Mouse (Mus musculus): Measurements from ENCODE around the gene Rora. TPM values are rescaled to one million over a fixed set of nuclear protein-coding genes. Genes with fewer than 3 reads are reported as not detected.

The Rora gene
- polyA plus RNA-seq, 1 experiment from 2014 or later, result 7.6 TPM

- WGBS, result 63% methylated on average over 3 of the region's 3 CpGs
- no peak overlapping the region for H3K27ac ChIP-seq
- H3K4me1 ChIP-seq, result 0 out of 2 replicates have a peak, but pooled peaks cover 3% of the 10 kb centered on the region
- no peak overlapping the region for H3K9ac ChIP-seq
- H3K4me3 ChIP-seq (replicated peaks), result no peak overlapping the region
- no peak for ATAC-seq (ENCODE audit: insufficient read depth, low FRiP score, low read depth)
- H3K27me3 ChIP-seq (replicated peaks), result no peaks in the 10 kb centered on the region
- H3K4me2 ChIP-seq, result no peak overlapping the region
- no peaks in the 10 kb centered on the region for H3K9me3 ChIP-seq
- no peaks in the 10 kb centered on the region for H3K36me3 ChIP-seq
These were observed 667.0 kb downstream of the Rora start for GRCm38 (mm10) chr9:69320635-69321027.

GRCm38 (mm10) chr9:69321956-69322355, 668.4 kb downstream of the Rora start:
- Histone ChIP-seq H3K4me3 (replicated peaks) (no peak overlapping the region), H3K4me1 (0 out of 2 replicates have a peak, but pooled peaks cover 3% of the 10 kb centered on the region), H3K27me3 (replicated peaks) (no peaks in the 10 kb centered on the region), H3K27ac (no peak overlapping the region), H3K36me3 (no peaks in the 10 kb centered on the region), H3K9me3 (no peaks in the 10 kb centered on the region), H3K4me2 (no peak overlapping the region), H3K9ac (no peak overlapping the region)
- 96% methylated on average over 1 of the region's 1 CpGs for WGBS
- ATAC-seq (ENCODE audit: insufficient read depth, low FRiP score, low read depth), result no peak

DNA sequence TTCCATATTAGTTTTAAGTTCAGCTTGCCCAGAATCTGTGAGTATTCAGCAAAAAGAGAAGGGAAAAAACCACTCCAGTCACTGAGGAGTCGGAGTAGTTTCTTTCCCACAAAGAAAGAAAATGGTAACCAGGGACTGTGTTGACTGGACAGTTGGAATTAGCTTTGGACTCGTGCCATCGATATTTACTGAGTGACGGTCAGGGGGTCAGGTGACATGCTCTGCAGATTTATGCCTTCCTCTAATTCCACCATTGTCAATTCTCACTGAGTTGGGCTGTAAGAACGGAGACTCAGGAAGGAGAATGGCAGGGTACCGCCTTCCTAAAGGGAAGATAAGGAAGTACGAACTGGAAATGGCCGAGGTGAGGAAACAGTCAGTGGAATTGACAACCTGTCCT, 670.2 kb downstream of the Rora start:
- H3K4me1 ChIP-seq, result no peaks in the 10 kb centered on the region
- H3K4me2 ChIP-seq, result no peak overlapping the region
- no peaks in the 10 kb centered on the region for H3K27me3 ChIP-seq (replicated peaks)
- WGBS, result 53% methylated on average over 8 of the region's 8 CpGs
- H3K9me3 ChIP-seq, result no peaks in the 10 kb centered on the region
- no peak overlapping the region for H3K9ac ChIP-seq
- no peak overlapping the region for H3K4me3 ChIP-seq (replicated peaks)
- H3K27ac ChIP-seq, result no peak overlapping the region
- ATAC-seq (ENCODE audit: insufficient read depth, low FRiP score, low read depth), result no peak
- H3K36me3 ChIP-seq, result no peaks in the 10 kb centered on the region

- WGBS, result 79% methylated on average over 9 of the region's 9 CpGs
- no peaks in the 10 kb centered on the region for H3K36me3 ChIP-seq
- no peak overlapping the region for H3K9ac ChIP-seq
- H3K27me3 ChIP-seq (replicated peaks), result no peaks in the 10 kb centered on the region
- H3K4me1 ChIP-seq, result no peaks in the 10 kb centered on the region
- no peak for ATAC-seq (ENCODE audit: insufficient read depth, low FRiP score, low read depth)
- H3K27ac ChIP-seq, result no peak overlapping the region
- H3K9me3 ChIP-seq, result no peaks in the 10 kb centered on the region
- H3K4me3 ChIP-seq (replicated peaks), result no peak overlapping the region
- no peak overlapping the region for H3K4me2 ChIP-seq
These were observed 673.5 kb downstream of the Rora start for GRCm38 (mm10) chr9:69327077-69327476.

DNA sequence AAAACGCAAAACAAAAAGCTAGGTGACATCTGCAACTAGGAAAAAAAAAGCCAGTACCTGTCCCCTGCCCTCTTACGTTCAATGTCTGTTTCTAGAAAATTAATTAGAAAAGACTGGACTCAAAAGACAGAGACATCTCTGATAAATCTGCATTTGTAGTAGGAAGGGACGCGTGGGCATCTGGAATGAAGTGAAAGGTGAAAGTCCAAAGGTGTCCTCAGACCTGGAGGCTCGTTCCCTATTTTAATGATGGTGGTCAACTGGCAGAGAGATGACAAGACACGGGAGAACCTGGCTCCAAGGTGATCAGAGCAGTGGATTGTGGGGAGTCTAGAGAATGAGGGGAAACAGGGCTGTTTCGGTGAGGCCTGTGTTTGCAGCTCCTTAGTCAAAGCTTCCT, 674.0 kb downstream of the Rora start:
- no peak overlapping the region for H3K27ac ChIP-seq

GRCm38 (mm10) chr9:69331790-69332189, 678.2 kb downstream of the Rora start:
- no peaks in the 10 kb centered on the region for H3K27me3 ChIP-seq (replicated peaks)
- H3K4me3 ChIP-seq (replicated peaks), result no peak overlapping the region
- ATAC-seq (ENCODE audit: insufficient read depth, low FRiP score, low read depth), result no peak
- 0 out of 2 replicates have a peak, but pooled peaks cover 6% of the 10 kb centered on the region for H3K4me1 ChIP-seq
- H3K9me3 ChIP-seq, result no peaks in the 10 kb centered on the region
- 84% methylated on average over 3 of the region's 3 CpGs for WGBS
- no peak overlapping the region for H3K4me2 ChIP-seq
- H3K9ac ChIP-seq, result no peak overlapping the region
- H3K36me3 ChIP-seq, result no peaks in the 10 kb centered on the region
- H3K27ac ChIP-seq, result no peak overlapping the region

More for the DNA sequence above, 674.0 kb downstream of the Rora start:
- Histone ChIP-seq H3K9ac (no peak overlapping the region), H3K4me3 (replicated peaks) (no peak overlapping the region), H3K9me3 (no peaks in the 10 kb centered on the region), H3K27me3 (replicated peaks) (no peaks in the 10 kb centered on the region), H3K36me3 (no peaks in the 10 kb centered on the region), H3K4me1 (no peaks in the 10 kb centered on the region), H3K4me2 (no peak overlapping the region)
- no peak for ATAC-seq (ENCODE audit: insufficient read depth, low FRiP score, low read depth)
- 80% methylated on average over 7 of the region's 7 CpGs for WGBS

DNA sequence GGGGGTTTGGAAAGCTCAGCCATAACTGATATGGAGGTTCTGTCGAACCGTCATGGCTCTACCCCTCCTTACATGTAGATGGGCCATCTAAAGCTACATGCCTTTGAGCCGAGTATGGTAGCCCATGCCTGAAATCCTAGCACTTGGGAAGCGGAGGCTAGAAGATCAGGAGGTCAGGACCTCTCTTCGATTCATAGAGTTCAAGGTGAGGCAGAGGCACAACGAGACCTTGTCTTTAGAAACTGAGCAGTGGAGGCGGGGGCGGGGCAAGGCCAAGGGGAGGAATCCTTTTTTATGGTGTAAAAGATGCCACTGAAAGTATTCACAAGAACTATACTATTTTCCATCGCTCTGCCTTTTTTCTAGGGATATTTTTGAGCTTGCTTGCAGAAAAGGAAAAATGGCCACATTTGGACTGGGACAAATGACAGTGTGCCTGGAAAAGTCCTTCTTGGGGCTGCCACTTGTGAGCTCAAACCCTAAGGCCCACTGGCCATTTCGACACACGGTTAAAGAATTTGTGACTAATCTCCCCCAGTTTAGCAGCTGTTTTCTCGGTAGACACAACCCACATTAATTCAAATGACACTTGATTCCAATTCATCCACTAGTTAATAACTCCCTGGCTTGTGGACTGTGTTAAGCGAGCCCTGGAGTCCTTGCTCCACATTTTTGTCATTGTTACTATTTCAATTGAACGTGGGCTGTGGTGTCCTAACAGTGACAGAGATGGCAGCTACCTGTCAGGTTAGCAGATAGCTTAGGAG, 679.4 kb downstream of the Rora start:
- no peak for ATAC-seq (ENCODE audit: insufficient read depth, low FRiP score, low read depth)
- no peaks in the 10 kb centered on the region for H3K36me3 ChIP-seq
- H3K9ac ChIP-seq, result no peak overlapping the region
- H3K4me3 ChIP-seq (replicated peaks), result no peak overlapping the region
- H3K9me3 ChIP-seq, result no peaks in the 10 kb centered on the region
- no peak overlapping the region for H3K4me2 ChIP-seq
- no peaks in the 10 kb centered on the region for H3K27me3 ChIP-seq (replicated peaks)
- 75% methylated on average over 14 of the region's 14 CpGs for WGBS
- 0 out of 2 replicates have a peak, but pooled peaks cover 6% of the 10 kb centered on the region for H3K4me1 ChIP-seq
- H3K27ac ChIP-seq, result no peak overlapping the region

GRCm38 (mm10) chr9:69333654-69334053, 680.1 kb downstream of the Rora start:
- no peaks in the 10 kb centered on the region for H3K36me3 ChIP-seq
- no peak overlapping the region for H3K9ac ChIP-seq
- H3K4me2 ChIP-seq, result no peak overlapping the region
- no peaks in the 10 kb centered on the region for H3K9me3 ChIP-seq
- H3K4me3 ChIP-seq (replicated peaks), result no peak overlapping the region
- H3K27me3 ChIP-seq (replicated peaks), result no peaks in the 10 kb centered on the region
- WGBS, result 75% methylated on average over 4 of the region's 4 CpGs
- 0 out of 2 replicates have a peak, but pooled peaks cover 6% of the 10 kb centered on the region for H3K4me1 ChIP-seq
- no peak for ATAC-seq (ENCODE audit: insufficient read depth, low FRiP score, low read depth)
- H3K27ac ChIP-seq, result no peak overlapping the region

DNA sequence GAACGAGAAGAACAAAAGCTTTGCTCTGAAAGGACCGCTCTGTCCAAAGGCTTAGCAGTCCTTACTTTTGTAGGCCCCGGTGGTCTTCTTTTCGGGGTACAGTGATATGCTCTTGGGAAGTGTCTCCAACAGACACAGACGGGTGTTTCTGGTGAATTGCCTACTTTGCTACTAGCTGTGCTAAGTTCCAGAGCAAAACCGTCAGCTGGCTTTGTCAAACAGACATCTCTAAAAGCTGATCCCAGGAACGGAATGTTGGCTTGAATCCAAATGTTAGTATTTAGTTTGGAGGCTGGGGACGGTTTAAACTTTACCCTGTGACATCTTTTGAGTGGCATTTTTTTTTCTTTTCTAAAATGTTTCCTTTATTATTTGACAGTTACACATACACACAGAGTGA, 680.5 kb downstream of the Rora start:
- Histone ChIP-seq H3K4me3 (replicated peaks) (no peak overlapping the region), H3K27me3 (replicated peaks) (no peaks in the 10 kb centered on the region)
- no peak for ATAC-seq (ENCODE audit: insufficient read depth, low FRiP score, low read depth)

GRCm38 (mm10) chr9:69336063-69336462, 682.5 kb downstream of the Rora start:
- Histone ChIP-seq H3K9ac (no peak overlapping the region), H3K4me1 (0 out of 2 replicates have a peak, but pooled peaks cover 6% of the 10 kb centered on the region), H3K36me3 (no peaks in the 10 kb centered on the region), H3K9me3 (no peaks in the 10 kb centered on the region), H3K4me3 (replicated peaks) (no peak overlapping the region), H3K27me3 (replicated peaks) (no peaks in the 10 kb centered on the region), H3K27ac (no peak overlapping the region), H3K4me2 (no peak overlapping the region)
- ATAC-seq (ENCODE audit: insufficient read depth, low FRiP score, low read depth), result no peak
- WGBS, result 77% methylated on average over 6 of the region's 6 CpGs

More for the DNA sequence above, 680.5 kb downstream of the Rora start:
- WGBS, result 41% methylated on average over 8 of the region's 8 CpGs
- Histone ChIP-seq H3K4me1 (0 out of 2 replicates have a peak, but pooled peaks cover 6% of the 10 kb centered on the region), H3K27ac (no peak overlapping the region; the same call in 1 of the 2 replicates), H3K9ac (no peak overlapping the region), H3K9me3 (no peaks in the 10 kb centered on the region), H3K4me2 (no peak overlapping the region), H3K36me3 (no peaks in the 10 kb centered on the region)

DNA sequence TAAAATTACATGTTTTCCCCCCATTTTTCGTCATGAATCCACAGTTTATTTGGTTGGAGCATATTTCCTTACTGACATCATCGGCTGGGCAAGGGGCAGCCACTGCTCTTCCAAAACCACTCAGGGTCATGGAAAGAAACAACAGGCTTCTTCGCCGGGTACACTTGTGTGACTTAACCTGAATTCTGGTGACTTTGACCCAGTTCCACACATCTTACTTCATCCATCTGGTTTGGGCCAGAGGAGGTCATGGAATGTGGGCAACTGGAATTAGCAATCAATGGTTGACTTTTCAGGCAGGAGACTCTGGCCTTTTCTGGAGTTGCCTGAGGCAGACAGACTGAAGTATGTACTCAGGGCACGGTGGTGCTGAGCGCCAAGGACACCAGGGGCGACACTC, 685.6 kb downstream of the Rora start:
- H3K27ac ChIP-seq, result no peak overlapping the region
- no peak overlapping the region for H3K9ac ChIP-seq
- no peaks in the 10 kb centered on the region for H3K36me3 ChIP-seq
- no peaks in the 10 kb centered on the region for H3K9me3 ChIP-seq
- no peaks in the 10 kb centered on the region for H3K4me1 ChIP-seq
- no peaks in the 10 kb centered on the region for H3K27me3 ChIP-seq (replicated peaks)
- H3K4me2 ChIP-seq, result no peak overlapping the region
- H3K4me3 ChIP-seq (replicated peaks), result no peak overlapping the region
- 79% methylated on average over 7 of the region's 7 CpGs for WGBS
- no peak for ATAC-seq (ENCODE audit: insufficient read depth, low FRiP score, low read depth)

GRCm38 (mm10) chr9:69339829-69340228, 686.2 kb downstream of the Rora start:
- H3K4me2 ChIP-seq, result no peak overlapping the region
- H3K4me3 ChIP-seq (replicated peaks), result no peak overlapping the region
- 77% methylated on average over 6 of the region's 6 CpGs for WGBS
- no peaks in the 10 kb centered on the region for H3K27me3 ChIP-seq (replicated peaks)
- no peak for ATAC-seq (ENCODE audit: insufficient read depth, low FRiP score, low read depth)
- no peaks in the 10 kb centered on the region for H3K36me3 ChIP-seq
- H3K4me1 ChIP-seq, result no peaks in the 10 kb centered on the region
- no peak overlapping the region for H3K9ac ChIP-seq
- no peak overlapping the region for H3K27ac ChIP-seq
- no peaks in the 10 kb centered on the region for H3K9me3 ChIP-seq
